Mouse (Mus musculus): ENCODE data around the gene Gdf15.

GRCm38 (mm10) chr8:70617985-70618384 lies 14.3 kb downstream of the Gdf15 start:
- TF ChIP-seq CTCF (IDR thresholded peaks at IDR 0.05; ENCODE audit: extremely low read depth, insufficient read depth, insufficient read length, insufficient replicate concordance) (no peak), POLR2A (IDR thresholded peaks at IDR 0.05; ENCODE audit: low read depth, low read length) (no peak)

Data from spleen, adult 2 months (tissue).